Mouse (Mus musculus): Measurements from ENCODE around the gene Fv1. TPM values are rescaled to one million over a fixed set of nuclear protein-coding genes. Genes with fewer than 3 reads are reported as not detected.
A peak's percentile ranks its signal among the peaks of the same experiment; 100 is the strongest.
"Not testable (repeated sequence)": the region's sequence is repeated elsewhere in the genome, so short reads cannot be mapped to it uniquely, and the experiment has no call there.

Fv1 gene
- 12.9 and 14.3 TPM in 2 replicates for polyA plus RNA-seq (2015; fragmentation: Nextera tagmentation; extraction: Ambion mirVana)

DNA sequence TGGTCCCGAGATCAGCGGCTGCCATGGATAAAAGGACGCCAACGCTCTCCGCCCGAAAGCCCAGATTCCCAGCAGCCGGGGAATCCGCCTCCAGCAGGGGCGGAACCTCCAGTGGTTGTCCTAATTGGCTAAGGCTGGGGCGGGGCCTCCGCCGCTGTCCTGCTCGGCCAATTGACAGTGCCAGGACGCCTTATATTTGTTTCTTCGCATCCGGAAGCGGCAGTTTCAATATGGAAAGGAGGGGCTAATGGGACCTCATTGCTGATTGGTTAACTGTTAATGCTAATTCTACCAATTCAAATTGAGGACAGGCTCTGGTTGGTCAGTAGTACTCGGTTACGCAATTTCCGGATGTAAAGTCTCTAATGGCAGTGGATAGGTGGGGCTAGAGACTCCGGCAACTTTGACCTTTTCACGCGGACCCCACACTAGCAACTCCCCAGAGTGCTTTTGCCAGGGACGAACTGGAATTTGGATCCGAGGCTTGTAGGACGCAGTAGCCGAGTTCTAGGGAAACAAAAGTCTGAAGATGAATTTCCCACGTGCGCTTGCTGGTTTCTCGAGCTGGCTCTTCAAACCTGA is at the start of gene Fv1, which contains the start of gene Miip:
TSS of gene Fv1 (plus strand) at position 530 of the 582 bp plus-strand sequence.
TSS of gene Miip (minus strand) at position 367 of the 582 bp plus-strand sequence.
- Histone ChIP-seq H3K9ac (replicated peaks; ENCODE audit: low read depth, low read length) (peak within 1 kb of the TSS; percentile 88), H3K4me1 (replicated peaks; ENCODE audit: control insufficient read depth, insufficient read depth, low read length) (peaks cover 23% of the 10 kb centered on the region), H3K27me3 (replicated peaks; ENCODE audit: control insufficient read depth, insufficient read depth, low read length) (no peaks in the 10 kb centered on the region), H3K36me3 (ENCODE audit: control insufficient read depth, insufficient read depth) (peaks cover 13% of the 10 kb centered on the region; the same call in 1 of the 2 replicates), H3K4me3 (replicated peaks; ENCODE audit: low read length) (peak within 1 kb of the TSS; percentile 94), H3K4me2 (ENCODE audit: low read length) (peak within 1 kb of the TSS; percentile 73), H3K9me3 (ENCODE audit: control insufficient read depth, low read length) (no peaks in the 10 kb centered on the region), H3K27ac (ENCODE audit: low read length) (peak within 1 kb of the TSS; percentile 88)
- ATAC-seq, result peak; percentile 97
- under 1% methylated on average over 30 of the region's 30 CpGs for WGBS

DNA sequence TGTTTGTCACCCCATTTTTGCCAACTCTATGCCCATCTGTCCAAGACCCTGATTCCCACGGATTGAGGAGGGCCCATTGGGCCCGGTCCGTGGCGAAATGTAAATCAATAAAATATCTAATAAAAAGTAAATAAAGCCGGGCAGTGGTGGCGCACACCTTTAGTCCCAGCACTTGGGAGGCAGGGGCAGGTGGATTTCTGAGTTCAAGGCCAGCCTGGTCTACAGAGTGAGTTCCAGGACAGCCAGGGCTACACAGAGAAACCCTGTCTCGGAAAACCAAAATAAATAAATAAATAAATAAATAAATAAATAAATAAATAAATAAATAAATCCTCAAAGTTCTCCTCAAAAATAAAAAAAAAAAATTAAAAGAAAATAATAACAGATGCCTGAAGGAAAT is 49.1 kb upstream of the Fv1 start:
- not testable (repeated sequence) for H3K27ac ChIP-seq (ENCODE audit: low read length); H3K4me3 ChIP-seq (replicated peaks; ENCODE audit: low read length)
- peaks cover 45% of the 10 kb centered on the region for H3K9me3 ChIP-seq (ENCODE audit: control insufficient read depth, low read length)

DNA sequence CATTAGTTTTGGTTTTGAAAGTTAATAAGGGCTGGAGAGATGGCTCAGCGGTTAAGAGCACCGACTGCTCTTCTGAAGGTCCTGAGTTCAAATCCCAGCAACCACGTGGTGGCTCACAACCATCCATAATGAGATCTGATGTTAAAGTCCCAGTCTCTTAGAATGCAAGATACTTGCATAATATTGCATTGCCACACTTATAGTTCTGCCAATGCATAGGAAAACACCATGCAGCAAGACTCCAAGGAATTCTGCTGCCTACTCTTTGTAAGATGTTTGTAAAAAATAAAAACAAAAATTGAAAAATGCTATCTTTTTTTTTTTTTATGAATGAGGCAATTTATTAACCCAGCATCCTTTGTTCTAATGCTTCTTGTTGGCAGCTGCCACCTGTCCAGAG is 47.4 kb upstream of the Fv1 start:
- H3K9ac ChIP-seq (replicated peaks; ENCODE audit: low read depth, low read length); ATAC-seq; H3K4me2 ChIP-seq (ENCODE audit: low read length); H3K4me1 ChIP-seq (replicated peaks; ENCODE audit: control insufficient read depth, insufficient read depth, low read length); H3K4me3 ChIP-seq (replicated peaks; ENCODE audit: low read length); H3K27me3 ChIP-seq (replicated peaks; ENCODE audit: control insufficient read depth, insufficient read depth, low read length); H3K27ac ChIP-seq (ENCODE audit: low read length): not testable (repeated sequence)
- Histone ChIP-seq H3K36me3 (ENCODE audit: control insufficient read depth, insufficient read depth) (peaks cover 36% of the 10 kb centered on the region), H3K9me3 (ENCODE audit: control insufficient read depth, low read length) (peaks cover 53% of the 10 kb centered on the region)
- 88% methylated on average over 3 of the region's 3 CpGs for WGBS

More for the DNA sequence above, 49.1 kb upstream of the Fv1 start:
- H3K27me3 ChIP-seq (replicated peaks; ENCODE audit: control insufficient read depth, insufficient read depth, low read length); ATAC-seq; H3K4me1 ChIP-seq (replicated peaks; ENCODE audit: control insufficient read depth, insufficient read depth, low read length); H3K9ac ChIP-seq (replicated peaks; ENCODE audit: low read depth, low read length); H3K4me2 ChIP-seq (ENCODE audit: low read length): not testable (repeated sequence)
- WGBS, result 84% methylated on average over 7 of the region's 7 CpGs
- H3K36me3 ChIP-seq (ENCODE audit: control insufficient read depth, insufficient read depth), result peaks cover 21% of the 10 kb centered on the region

DNA sequence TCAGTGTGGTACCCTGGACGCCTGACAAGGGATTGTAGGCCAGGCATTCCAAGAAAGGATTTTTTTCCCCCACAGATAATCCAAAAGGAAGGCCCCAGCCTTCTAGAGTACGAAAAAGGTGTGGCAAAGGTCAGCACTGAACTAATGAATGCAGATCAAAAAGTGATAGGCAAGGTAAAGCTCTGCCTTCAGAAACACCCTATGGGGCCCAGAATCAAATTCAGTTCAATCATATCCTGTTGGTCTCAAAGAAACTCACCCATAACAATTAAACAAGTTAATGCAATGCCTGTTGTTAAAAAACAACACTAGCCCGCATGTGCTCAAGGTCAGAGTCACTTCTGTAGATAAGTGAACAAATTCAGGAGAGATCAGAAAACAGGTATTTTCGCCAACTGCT is 44.4 kb upstream of the Fv1 start:
- no peak overlapping the region for H3K27ac ChIP-seq (ENCODE audit: low read length)
- no peak overlapping the region for H3K9ac ChIP-seq (replicated peaks; ENCODE audit: low read depth, low read length)
- peaks cover 63% of the 10 kb centered on the region for H3K9me3 ChIP-seq (ENCODE audit: control insufficient read depth, low read length)
- ATAC-seq, result no peak
- WGBS, result 96% methylated on average over 4 of the region's 4 CpGs
- no peak overlapping the region for H3K4me2 ChIP-seq (ENCODE audit: low read length)
- H3K36me3 ChIP-seq (ENCODE audit: control insufficient read depth, insufficient read depth), result peaks cover 60% of the 10 kb centered on the region
- no peak overlapping the region for H3K4me3 ChIP-seq (replicated peaks; ENCODE audit: low read length)
- no peaks in the 10 kb centered on the region for H3K27me3 ChIP-seq (replicated peaks; ENCODE audit: control insufficient read depth, insufficient read depth, low read length)
- no peaks in the 10 kb centered on the region for H3K4me1 ChIP-seq (replicated peaks; ENCODE audit: control insufficient read depth, insufficient read depth, low read length)

DNA sequence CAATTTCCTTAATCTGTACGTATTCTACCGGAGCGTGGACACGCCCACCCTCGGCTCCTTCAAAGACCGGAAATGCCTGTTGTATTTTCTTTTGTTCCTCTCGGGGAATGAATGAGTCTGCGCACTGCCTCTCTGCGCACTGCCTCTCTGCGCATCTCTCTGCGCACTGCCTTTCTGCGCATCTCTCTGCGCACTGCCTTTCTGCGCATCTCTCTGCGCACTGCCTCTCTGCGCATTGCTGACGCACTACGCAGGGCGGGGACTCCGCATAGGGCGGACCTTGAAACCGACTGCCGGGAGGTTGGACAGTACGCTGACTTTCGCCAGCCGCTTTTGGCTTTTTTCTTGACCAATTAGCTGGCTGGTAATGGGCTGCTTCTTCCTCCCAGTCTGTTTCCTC is 29.5 kb upstream of the Fv1 start:
- peaks cover 23% of the 10 kb centered on the region for H3K36me3 ChIP-seq (ENCODE audit: control insufficient read depth, insufficient read depth)
- not testable (repeated sequence) for H3K4me3 ChIP-seq (replicated peaks; ENCODE audit: low read length); H3K4me1 ChIP-seq (replicated peaks; ENCODE audit: control insufficient read depth, insufficient read depth, low read length); H3K27me3 ChIP-seq (replicated peaks; ENCODE audit: control insufficient read depth, insufficient read depth, low read length); H3K27ac ChIP-seq (ENCODE audit: low read length); ATAC-seq; H3K4me2 ChIP-seq (ENCODE audit: low read length); H3K9ac ChIP-seq (replicated peaks; ENCODE audit: low read depth, low read length)
- H3K9me3 ChIP-seq (ENCODE audit: control insufficient read depth, low read length), result peaks cover 31% of the 10 kb centered on the region
- 100% methylated on average over 4 of the region's 26 CpGs for WGBS

DNA sequence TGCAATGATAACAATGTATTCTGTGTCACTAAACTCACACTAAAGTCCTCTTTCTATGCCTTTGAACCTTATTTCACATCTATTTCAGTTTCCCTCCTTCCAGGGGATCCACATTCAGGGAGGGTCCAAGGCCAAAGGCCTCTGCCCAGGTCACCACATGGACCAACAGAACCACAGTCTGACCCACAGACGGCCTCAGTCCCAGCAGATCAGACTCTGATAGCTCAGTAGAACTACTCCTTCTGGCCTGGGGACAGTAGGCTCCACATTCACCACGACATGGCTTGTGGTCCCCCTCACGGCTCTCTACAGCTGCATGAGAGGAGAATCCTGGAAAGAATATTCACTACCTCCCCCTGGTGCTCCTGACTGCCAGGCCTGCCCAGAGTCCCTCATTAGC is 25.9 kb upstream of the Fv1 start:
- no peak for ATAC-seq
- WGBS, result 100% methylated on average over 3 of the region's 3 CpGs
- H3K36me3 ChIP-seq (ENCODE audit: control insufficient read depth, insufficient read depth), result peaks cover 30% of the 10 kb centered on the region
- peaks cover 31% of the 10 kb centered on the region for H3K9me3 ChIP-seq (ENCODE audit: control insufficient read depth, low read length)
- H3K27me3 ChIP-seq (replicated peaks; ENCODE audit: control insufficient read depth, insufficient read depth, low read length), result no peaks in the 10 kb centered on the region
- H3K4me3 ChIP-seq (replicated peaks; ENCODE audit: low read length), result no peak overlapping the region
- no peak overlapping the region for H3K4me2 ChIP-seq (ENCODE audit: low read length)
- no peak overlapping the region for H3K27ac ChIP-seq (ENCODE audit: low read length)
- H3K4me1 ChIP-seq (replicated peaks; ENCODE audit: control insufficient read depth, insufficient read depth, low read length), result peaks cover 6% of the 10 kb centered on the region
- no peak overlapping the region for H3K9ac ChIP-seq (replicated peaks; ENCODE audit: low read depth, low read length)

DNA sequence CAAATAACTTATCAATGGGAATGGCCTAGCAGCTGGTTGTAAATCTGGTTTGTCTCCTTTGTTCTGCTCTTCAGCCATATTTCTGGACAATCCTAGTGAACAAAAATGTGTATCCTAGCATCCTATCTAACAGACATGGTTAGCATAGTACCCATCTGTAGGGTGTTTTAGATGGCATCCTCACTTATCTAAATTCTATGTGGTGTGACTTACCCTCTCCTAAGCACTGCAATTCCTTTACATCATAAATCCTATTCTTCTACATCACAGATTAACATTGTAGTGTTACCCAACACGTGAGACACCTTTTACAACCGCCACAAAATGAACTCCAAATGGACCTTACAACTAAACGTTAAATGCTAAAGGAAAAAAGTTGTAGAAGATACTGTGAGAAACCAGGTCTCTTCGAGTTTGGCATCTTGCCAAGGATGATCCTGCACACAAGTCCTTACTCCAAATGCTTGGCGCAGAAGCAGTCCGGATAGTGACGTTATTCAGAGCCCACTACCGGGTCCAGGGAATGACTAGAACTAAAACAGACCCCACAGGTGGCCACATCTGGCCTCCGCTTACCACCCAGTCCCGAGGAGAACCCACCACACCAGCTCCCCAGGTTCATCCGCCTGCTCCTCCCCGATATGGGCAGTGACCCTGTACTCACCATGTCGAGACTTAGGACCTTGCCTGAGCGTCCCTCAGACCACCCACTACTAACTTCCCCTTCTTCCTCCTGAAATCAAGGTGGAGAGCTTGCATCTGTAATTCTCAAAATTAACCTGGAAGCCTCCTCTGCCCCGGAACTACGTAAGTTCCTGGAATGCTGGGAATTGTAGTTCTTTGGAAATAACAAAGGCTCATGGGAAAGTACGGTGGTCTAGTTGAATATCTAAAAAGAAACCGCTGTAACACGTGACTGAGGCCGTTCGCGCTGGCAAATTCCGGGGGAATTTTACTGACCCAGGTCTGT is 20.9 kb upstream of the Fv1 start, which contains the start of gene Zfp933:
TSS of gene Zfp933 (minus strand) at position 753 of the 970 bp plus-strand sequence.
- Histone ChIP-seq H3K4me1 (replicated peaks; ENCODE audit: control insufficient read depth, insufficient read depth, low read length) (peaks cover 15% of the 10 kb centered on the region), H3K9ac (replicated peaks; ENCODE audit: low read depth, low read length) (peak within 1 kb of the TSS; percentile 76), H3K4me3 (replicated peaks; ENCODE audit: low read length) (peak within 1 kb of the TSS; percentile 79), H3K27ac (ENCODE audit: low read length) (no peak within 1 kb of the TSS), H3K4me2 (ENCODE audit: low read length) (peak within 1 kb of the TSS; percentile 73), H3K36me3 (ENCODE audit: control insufficient read depth, insufficient read depth) (peaks cover 17% of the 10 kb centered on the region), H3K27me3 (replicated peaks; ENCODE audit: control insufficient read depth, insufficient read depth, low read length) (no peaks in the 10 kb centered on the region), H3K9me3 (ENCODE audit: control insufficient read depth, low read length) (peaks cover 14% of the 10 kb centered on the region)
- ATAC-seq, result peak; percentile 92
- WGBS, result 2% methylated on average over 23 of the region's 23 CpGs

DNA sequence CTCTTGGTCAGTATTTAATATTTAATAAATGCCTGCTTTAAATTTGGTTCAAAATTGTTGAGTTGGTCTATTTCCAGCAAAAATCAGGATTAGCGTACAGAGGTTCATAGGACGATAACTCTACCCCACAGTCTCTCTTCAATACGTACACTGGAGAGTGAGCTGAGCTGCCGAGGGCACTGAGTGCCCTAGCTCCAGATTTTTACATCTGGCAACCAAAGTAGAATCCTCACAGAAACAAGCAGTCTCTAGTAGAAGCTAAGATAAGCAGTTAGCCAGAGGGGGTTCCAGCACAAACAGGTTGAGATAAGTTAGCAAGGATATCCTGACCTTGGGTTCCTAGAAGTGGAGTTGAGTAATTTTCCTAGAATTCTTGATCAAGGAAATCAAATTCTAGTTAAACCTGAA is 20.2 kb upstream of the Fv1 start:
- 0% methylated on average over 4 of the region's 4 CpGs for WGBS
- ATAC-seq, result peak; percentile 74
- Histone ChIP-seq H3K4me2 (ENCODE audit: low read length) (peak overlapping the region; percentile 72), H3K27ac (ENCODE audit: low read length) (no peak overlapping the region), H3K36me3 (ENCODE audit: control insufficient read depth, insufficient read depth) (peaks cover 10% of the 10 kb centered on the region), H3K4me1 (replicated peaks; ENCODE audit: control insufficient read depth, insufficient read depth, low read length) (peaks cover 15% of the 10 kb centered on the region), H3K4me3 (replicated peaks; ENCODE audit: low read length) (peak overlapping the region; percentile 79), H3K9me3 (ENCODE audit: control insufficient read depth, low read length) (peaks cover 8% of the 10 kb centered on the region), H3K27me3 (replicated peaks; ENCODE audit: control insufficient read depth, insufficient read depth, low read length) (no peaks in the 10 kb centered on the region), H3K9ac (replicated peaks; ENCODE audit: low read depth, low read length) (peak overlapping the region; percentile 56)

DNA sequence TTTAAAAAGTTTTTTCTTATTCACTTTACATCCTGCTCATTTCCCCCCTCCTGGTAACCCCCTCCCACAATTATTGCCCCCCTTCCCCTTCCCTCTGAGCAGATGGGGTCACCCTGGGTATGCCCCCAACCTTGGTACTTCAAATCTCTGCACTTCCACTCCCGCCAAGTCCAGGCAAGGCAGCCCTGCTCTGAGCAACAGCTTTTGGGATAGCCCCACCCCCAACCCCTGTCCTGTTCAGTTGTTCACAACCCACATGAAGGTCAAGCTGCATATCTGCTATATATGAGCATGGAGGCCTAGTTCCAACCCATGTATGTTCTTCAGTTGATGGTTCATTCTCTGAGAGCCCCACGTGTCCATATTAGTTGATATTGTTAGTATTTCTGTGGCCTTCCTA is 18.0 kb upstream of the Fv1 start:
- Histone ChIP-seq H3K9me3 (ENCODE audit: control insufficient read depth, low read length) (no peaks in the 10 kb centered on the region), H3K4me1 (replicated peaks; ENCODE audit: control insufficient read depth, insufficient read depth, low read length) (peaks cover 15% of the 10 kb centered on the region), H3K27me3 (replicated peaks; ENCODE audit: control insufficient read depth, insufficient read depth, low read length) (no peaks in the 10 kb centered on the region), H3K4me3 (replicated peaks; ENCODE audit: low read length) (no peak overlapping the region), H3K27ac (ENCODE audit: low read length) (no peak overlapping the region), H3K36me3 (ENCODE audit: control insufficient read depth, insufficient read depth) (no peaks in the 10 kb centered on the region), H3K9ac (replicated peaks; ENCODE audit: low read depth, low read length) (no peak overlapping the region), H3K4me2 (ENCODE audit: low read length) (no peak overlapping the region)
- ATAC-seq, result no peak
- WGBS, result 71% methylated on average over 2 of the region's 2 CpGs
